Mouse (Mus musculus): ENCODE measurements around the gene Thtpa.

The Thtpa gene

DNA sequence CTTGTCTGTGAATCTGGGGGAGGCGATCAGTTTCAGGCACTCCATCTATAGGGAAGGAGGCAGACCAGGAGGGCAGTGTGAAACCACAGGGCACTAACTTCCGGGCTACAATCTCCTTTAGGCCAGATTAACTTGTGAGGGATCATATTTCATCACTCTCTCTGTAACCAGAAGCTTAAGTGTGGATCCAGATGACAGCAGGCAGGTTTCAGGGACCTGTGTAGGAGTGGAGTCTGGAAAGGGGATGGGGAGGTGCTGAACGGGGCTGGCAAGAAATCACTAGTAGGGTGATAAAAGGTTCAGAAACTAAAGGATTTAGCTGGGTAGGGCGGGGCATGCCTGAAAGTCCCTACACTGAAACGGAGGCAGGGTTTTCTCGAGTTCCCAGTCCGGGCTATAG is 10.8 kb downstream of the Thtpa start:
- DNase-seq (ENCODE audit: low read depth, low spot score) = no peak

DNA sequence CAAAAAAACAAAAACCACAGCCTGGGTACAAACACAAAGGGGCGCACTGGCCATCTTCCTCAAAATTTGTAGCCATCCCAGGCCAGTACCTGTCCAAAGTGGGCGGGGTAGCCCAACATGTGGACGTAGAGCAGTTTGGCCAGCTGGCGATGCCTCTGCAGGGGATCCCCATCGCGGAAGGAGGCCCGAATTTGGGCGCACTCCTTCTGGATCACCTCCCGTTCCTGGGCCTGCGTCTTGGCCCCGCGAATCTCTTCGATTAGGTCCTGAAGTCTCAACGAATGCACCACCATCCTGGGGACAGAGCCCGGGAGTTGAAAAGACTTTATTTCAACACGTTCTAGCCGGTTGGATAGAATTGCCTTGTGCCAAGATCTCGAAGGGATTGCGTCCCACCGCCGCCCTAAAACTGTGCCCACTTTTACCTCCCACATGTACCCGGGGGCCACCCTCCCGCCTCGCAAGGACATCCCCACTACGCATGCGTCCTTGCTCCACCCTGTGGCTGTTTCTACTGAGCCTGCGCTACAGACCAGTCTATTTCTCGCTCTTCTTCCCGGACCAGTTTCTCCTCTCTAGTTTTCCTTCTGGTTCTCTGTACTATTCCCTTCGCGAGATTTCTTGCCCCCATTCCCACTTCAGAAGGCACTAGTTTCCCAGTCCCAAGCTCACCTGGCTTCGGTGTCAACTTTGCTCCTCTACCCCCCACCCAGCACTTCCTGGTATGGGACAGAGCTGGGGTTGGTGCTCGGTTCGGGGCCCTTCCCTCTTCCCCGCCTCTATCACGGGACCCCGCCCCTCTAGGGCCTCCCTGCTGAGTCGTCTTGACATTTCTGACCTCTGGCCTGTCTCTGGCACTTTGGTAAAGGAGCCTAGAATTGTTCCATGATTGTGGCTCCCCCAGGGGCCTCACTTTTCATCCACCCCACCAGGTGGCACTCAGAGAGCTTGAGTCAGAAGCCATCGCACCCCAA is 11.5 kb downstream of the Thtpa start, which contains the start of gene Ap1g2:
Ap1g2 (minus strand) TSS at position 758 of the 974 bp plus-strand sequence.
- DNase-seq (ENCODE audit: low read depth, low spot score) = no peak

GRCm38 (mm10) chr14:55106990-55107389 is 12.4 kb downstream of the Thtpa start:
- DNase-seq (ENCODE audit: low read depth, low spot score) = no peak

- DNase-seq (ENCODE audit: low read depth, low spot score) = no peak
Measured at GRCm38 (mm10) chr14:55108202-55108870, 13.8 kb downstream of the Thtpa start.

GRCm38 (mm10) chr14:55109048-55109873 is 14.7 kb downstream of the Thtpa start:
- no peak for DNase-seq (ENCODE audit: low read depth, low spot score)

DNA sequence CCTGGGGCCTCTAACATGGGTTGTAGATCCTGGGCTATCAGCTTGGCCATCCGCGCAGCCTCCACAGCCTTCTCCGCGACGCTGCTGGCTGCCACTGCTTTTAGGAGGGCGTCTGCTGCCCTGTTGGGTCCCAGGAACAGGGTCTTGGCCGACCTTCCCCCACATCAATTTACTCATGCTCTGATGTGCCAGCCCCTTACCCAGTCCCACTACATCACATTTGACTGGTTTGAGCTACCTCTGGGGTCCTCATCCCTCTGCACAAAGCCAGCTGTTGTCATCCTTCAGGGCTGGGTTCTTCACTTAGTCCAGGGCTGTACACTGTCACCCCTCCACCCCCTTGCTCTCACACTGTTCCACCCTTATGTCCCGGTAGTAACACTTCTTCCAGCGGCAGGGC is 15.5 kb downstream of the Thtpa start:
- no peak for DNase-seq (ENCODE audit: low read depth, low spot score)

DNA sequence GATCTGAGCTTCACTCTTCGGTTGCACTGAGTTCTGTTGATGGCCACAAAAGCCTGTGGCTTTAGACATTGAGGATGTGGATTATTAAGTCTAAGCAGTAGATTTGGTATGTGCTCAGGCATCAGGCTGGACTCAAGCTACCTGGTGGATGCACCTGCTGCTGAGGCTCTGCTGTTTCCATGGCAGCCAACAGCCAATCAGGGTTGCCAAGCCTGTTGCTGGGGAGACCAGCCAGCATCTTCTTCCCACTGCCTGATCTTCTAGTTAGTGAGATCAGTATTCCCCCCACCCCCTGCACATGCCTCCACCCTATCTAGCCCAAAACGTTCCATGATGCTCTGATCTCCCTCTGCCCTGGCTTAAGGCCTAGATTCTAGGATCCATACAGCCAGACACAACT is 17.1 kb downstream of the Thtpa start:
- DNase-seq (ENCODE audit: low read depth, low spot score) = no peak

DNA sequence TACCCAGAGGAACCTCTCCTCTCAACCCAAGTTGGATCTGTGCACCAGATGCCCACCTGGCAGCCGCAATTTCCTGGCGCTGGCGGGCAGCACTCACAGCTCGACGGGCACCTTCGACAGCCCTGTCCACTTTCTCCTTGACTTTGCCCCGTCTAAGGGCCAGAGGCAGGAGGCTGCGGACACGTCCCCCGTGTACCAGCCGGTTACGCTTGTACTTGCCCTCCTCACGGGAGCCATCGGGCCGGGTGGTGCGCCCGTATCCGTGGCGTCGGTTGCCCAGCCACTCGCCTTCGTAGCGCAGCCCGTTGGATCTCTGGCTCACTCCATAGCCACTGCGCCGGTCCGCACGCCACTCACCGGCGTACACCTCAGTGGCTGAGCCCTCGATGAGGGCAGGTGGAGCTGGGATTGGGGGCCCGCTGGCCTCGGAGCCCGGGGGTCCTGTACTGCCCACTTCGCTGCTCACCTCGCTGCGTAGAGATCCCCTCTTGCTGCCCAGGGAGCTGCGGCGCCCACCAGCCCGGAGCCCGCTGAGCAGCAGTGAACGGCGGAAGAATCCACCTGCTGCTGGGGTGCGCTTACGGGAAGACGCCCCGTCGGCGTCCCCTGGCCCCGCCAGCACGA is 18.9 kb downstream of the Thtpa start:
- DNase-seq (ENCODE audit: low read depth, low spot score) = no peak

DNA sequence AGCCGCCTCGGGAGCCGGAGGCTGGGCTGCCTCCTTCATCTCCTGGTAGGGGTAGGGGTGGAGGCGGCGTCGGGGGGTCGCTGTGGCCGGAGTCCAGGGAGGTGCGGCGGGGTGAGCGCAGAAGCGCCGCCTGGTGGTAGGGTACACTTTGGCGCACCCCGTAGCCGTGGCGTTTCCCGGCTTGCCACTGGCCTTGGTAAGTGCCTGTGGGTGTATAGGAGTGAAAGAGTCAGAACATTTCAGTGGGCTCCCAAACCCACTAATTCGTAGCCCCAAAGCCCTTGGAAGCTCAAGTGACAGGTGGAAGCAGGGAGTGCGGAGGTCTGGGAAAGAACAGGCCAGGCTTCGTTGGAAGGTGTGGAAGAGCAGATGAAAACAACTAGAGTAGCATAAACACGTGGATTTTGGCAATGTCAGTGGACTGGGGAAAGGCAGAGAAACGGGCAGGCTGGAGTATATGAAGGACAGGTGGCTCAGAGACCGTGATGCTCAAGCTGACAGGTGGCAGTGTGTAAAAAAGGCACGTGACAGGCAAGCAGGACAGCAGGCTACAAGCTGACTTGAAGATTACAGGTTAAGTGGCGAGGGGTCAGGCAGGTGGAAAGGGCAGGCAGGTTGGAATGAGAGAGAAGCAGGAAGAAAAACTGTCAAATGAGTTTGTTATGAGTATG is 19.5 kb downstream of the Thtpa start:
- DNase-seq (ENCODE audit: low read depth, low spot score) = no peak

DNA sequence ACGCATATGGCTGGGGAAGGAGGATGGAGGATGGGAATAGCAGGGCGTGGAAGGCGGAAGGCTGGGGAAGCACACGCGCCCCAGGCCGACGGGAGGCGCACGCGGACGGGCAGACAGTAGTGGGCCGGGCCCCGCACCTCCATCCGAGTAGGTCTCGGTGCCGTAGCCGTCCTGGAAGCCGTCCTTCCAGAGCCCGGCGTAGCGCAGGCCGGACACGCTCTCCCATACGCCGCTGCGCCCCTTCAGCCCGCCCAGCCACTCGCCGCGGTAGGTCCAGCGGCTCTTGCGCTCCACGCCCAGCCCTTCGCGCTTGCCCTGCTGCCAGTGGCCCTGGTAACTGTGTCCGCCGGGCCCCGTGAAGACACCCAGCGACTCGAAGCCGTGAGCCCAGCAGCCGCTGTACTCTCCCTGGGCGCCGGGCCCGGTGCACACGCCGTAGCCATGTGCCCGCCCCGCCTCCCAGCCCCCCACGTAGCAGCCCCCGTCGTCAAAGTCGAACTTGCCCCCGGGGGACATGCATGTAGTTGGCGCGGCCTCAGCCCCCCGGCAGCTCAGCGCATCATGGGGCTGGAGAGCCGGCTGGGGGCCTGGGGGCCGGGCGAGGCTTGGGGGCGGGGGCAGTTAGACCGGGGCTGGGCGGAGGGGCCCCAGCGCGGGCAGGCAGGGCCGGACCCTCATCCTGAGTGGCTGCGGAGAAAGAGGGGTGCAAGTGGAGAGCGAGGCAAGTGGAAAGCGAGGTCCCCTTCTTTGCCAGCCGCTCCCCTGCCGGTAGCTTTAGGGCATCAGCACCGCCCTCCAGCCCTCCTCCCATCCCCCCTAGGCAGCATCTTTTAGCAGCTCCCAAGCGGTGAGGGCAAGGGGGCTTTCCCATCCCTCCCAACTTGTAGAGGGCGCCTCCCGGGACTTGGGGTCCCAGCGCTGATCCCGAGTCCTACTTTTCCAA is 20.4 kb downstream of the Thtpa start:
- DNase-seq (ENCODE audit: low read depth, low spot score) = no peak

- DNase-seq (ENCODE audit: low read depth, low spot score) = no peak
Measured at GRCm38 (mm10) chr14:55115846-55116245, 21.3 kb downstream of the Thtpa start.

DNA sequence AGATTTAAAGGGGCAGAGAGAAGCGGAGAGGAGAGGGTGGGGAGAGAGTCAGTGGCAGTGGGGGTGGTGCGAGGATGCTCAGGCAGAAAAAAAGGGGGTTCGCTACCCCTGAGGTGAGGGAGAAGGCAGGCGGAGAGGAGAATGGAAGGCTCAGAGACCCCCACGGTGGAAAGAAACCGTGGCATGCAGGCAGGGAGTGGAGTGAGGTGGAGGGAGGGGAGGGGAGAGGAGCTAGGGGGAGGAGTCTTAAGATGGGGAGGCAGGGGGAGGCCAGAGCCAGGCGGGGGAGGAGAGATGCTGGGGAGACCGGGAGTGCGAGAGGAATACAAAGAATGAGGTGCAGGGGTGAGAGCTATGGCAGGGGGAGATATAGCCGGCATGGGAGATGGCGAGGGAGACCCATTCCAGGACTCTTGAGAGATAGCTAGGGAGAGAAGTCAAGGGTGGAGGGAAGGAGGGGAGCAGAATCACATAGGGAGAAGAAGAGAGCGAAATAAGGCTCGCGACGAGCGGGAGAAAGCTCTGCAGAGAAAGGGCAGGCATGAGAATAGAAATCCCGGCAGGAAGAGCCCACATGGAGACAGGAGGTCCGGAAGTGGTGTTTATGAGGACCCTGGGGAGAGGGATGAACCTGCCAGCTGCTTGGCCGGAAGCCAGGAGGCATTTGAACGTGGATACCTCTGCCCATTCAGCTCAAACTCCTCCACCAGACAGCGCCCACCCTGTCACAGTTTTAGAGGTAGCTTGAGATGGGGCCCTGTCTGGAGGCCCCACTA is 22.0 kb downstream of the Thtpa start, which contains the start of gene Jph4:
Jph4 (minus strand) TSS at position 511 of the 776 bp plus-strand sequence.
- DNase-seq (ENCODE audit: low read depth, low spot score) = no peak

DNA sequence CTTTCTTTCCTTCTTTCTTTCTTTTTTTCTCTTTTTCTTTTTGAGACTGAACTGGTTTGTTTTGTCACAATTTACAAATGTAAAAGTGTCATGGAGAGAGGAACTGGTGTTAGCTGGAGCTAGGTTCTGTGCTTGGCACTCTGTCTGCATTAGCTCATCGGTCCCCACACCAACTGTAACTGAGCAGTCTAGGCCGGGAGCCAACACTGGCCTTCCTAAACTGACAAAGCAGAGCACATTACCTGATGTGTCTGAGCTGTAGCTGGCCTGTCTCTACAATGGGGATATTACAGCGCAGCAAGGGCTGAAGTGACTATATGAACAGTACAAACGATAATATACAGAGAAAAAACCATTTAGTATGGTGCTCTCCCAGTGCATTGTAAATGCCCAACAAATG is 24.3 kb downstream of the Thtpa start:
- DNase-seq (ENCODE audit: low read depth, low spot score) = no peak

GRCm38 (mm10) chr14:55119421-55120134 is 25.0 kb downstream of the Thtpa start:
- DNase-seq (ENCODE audit: low read depth, low spot score) = no peak

GRCm38 (mm10) chr14:55121947-55122346 is 27.4 kb downstream of the Thtpa start:
- peak; percentile 72 for DNase-seq (ENCODE audit: low read depth, low spot score)

DNA sequence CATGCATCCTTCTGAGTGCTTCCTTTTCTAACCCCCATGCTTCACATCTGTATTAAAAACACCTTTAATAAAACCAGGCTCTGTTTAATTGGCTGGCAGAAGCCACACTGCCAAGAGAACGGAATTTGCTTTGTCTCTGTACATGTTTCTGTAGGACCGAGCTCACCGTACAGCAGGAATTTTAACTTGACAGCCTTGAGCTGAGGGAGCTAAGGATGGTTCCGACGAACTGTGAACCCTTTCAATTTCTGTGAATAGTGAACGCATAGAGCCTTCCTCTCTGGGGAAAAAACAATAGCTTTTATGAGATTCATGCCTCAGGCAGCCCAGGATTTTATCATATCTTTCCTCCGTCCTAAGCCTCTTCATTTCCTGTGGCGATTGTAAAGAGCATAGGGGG is 27.8 kb downstream of the Thtpa start:
- no peak for DNase-seq (ENCODE audit: low read depth, low spot score)

- DNase-seq (ENCODE audit: low read depth, low spot score) = no peak
Measured at GRCm38 (mm10) chr14:55125711-55126110, 31.1 kb downstream of the Thtpa start.

DNA sequence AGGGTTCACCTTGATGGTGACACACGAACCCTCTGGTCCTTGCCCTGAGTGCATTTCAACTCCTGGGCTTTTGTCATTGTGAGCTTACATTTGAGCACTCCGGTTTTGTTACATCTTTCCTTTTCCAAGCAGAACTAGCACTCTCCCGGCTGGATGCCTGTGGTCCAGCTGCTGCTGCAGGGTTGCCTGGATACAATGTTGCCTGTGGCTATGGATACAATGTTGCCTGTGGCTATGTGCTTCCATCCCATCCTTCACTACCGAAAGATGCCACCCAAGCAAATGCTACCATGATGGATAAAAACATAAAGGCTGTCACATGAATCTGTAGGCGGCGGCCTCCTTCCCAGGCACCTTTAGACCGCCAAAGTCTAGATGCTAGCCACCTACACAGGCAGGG is 31.9 kb downstream of the Thtpa start:
- no peak for DNase-seq (ENCODE audit: low read depth, low spot score)

Measured in retina, postnatal 7 days (tissue).